Mouse (Mus musculus) activated CD4-positive, CD25-positive, alpha-beta regulatory T cell (primary cell): Measurements from ENCODE around the gene Bub3. TPM values are rescaled to one million over a fixed set of nuclear protein-coding genes. Genes with fewer than 3 reads are reported as not detected.

Experiments used
- polyA plus RNA-seq, 2 experiments: library from polyadenylated mRNA; unstranded; fragments of 100-300 nt; shearing (Covaris generic); gene quantifications; one replicate each; pipeline ENCODE4 v1.2.1; 2017

The Bub3 gene
- 100 to 1,000 TPM; 135 to 174 TPM for polyA plus RNA-seq

GRCm38 (mm10) chr7:131559986-131560696, at the start of gene Bub3:
Bub3 (plus strand) TSS chr7:131560222.

GRCm38 (mm10) chr7:131542115-131542871, 17.7 kb upstream of the Bub3 start, which contains the start of gene Hmx3:
Hmx3 (plus strand) TSS chr7:131542867.

GRCm38 (mm10) chr7:131548473-131548872, 11.5 kb upstream of the Bub3 start, which contains the start of gene Hmx2:
Hmx2 (plus strand) TSS chr7:131548773.

Other genes with a start within 250 kb of the Bub3 start
- not detected for gene Cuzd1, start 237.9 kb upstream of the Bub3 start, polyA plus RNA-seq
- not detected for gene Fam24b, start 230.7 kb upstream of the Bub3 start, polyA plus RNA-seq
- not detected for gene Fam24a, start 226.4 kb upstream of the Bub3 start, polyA plus RNA-seq
- gene 2310057M21Rik, start 197.5 kb upstream of the Bub3 start, polyA plus RNA-seq = 10 to 100 TPM; 15.6 to 28.4 TPM
- 10 to 100 TPM; 38.5 to 42.3 TPM for gene Pstk, start 189.1 kb upstream of the Bub3 start, polyA plus RNA-seq
- 10 to 100 TPM; 18.6 to 24.8 TPM for gene Ikzf5, start 149.7 kb upstream of the Bub3 start, polyA plus RNA-seq
- 10 to 100 TPM; 24.8 to 28.1 TPM for gene Acadsb, start 149.6 kb upstream of the Bub3 start, polyA plus RNA-seq
- under 1 TPM in 1 of 2 experiments, not detected in 1; 0.36 TPM for gene Hmx3, start 17.4 kb upstream of the Bub3 start, polyA plus RNA-seq
- gene Hmx2, start 11.4 kb upstream of the Bub3 start, polyA plus RNA-seq = not detected